Mouse (Mus musculus) liver, adult 2 months (tissue): ENCODE measurements around the gene Pbx4.

Experiments
- CTCF ChIP-seq: fragments of 200-500 bp; IDR thresholded peaks from 2 replicates; pipeline ENCODE4 v1.5.1; 2011; ENCODE audit warnings: low read depth, low read length, control low read depth
- POLR2A ChIP-seq: fragments of 200-500 bp; IDR thresholded peaks from 2 replicates; pipeline ENCODE4 v1.6.1; 2011; ENCODE audit warnings: low read length, control low read depth; ENCODE audit not compliant: insufficient read depth; ENCODE audit errors: extremely low read depth

GRCm38 (mm10) chr8:69790364-69790763 lies 41.9 kb upstream of the Pbx4 start:
- TF ChIP-seq CTCF: no peak
- TF ChIP-seq POLR2A: no peak
